Mouse (Mus musculus) mature B cell (primary cell): ENCODE results near the gene Tspan10.
"Not testable (repeated sequence)": the region's sequence is repeated elsewhere in the genome, so short reads cannot be mapped to it uniquely, and the experiment has no call there.

Experiments
- in situ Hi-C: fragments of 300-500 bp; cut with MboI; formaldehyde crosslinking; loops from 2 replicates; pipeline ENCODE4 v1.14.3; 2019

Tspan10 gene

DNA sequence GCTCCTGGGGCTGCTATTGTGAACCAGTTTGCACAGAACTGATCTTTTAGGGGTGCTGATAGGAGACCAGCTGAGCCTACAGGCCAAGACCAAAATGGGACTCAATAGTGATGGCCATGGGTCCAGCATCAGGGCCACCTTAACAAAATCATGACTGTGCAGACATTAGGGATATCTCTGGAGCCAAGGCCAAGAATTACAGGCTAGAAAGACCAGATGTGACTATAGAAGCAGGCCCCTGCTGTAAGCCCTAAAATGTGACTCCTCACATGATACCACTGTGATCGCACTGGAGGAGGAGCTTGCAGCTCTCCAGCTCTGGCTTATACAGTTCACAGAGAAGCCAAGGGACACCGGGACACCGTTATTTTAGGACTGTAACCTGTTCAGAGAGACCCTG, at the start of gene Tspan10:
Tspan10 (plus strand) TSS at position 301 of the 400 bp plus-strand sequence.
- in situ Hi-C loops: no loop called here

GRCm38 (mm10) chr11:120395661-120396060, 46.8 kb upstream of the Tspan10 start:
- in situ Hi-C loops: no loop called here

DNA sequence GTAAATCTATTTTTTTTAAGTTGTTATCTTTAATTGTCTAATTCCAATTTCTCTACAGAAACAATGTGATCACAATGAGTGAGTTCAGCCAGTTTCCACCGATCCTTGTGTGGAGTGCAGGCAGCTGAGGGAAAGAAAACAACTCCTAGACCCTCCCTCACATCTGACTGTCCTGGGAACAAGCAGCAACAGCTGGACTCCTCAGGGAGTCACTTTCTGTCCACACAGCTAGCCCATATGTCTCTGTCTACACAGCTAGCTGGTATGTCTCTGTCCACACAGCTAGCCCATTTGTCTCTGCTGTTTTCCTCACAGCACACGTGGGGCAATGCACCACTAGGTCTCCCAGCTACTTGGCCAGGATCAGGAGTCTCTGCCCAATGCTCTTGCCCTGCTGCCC, 44.8 kb upstream of the Tspan10 start:
- in situ Hi-C loops: no loop called here

DNA sequence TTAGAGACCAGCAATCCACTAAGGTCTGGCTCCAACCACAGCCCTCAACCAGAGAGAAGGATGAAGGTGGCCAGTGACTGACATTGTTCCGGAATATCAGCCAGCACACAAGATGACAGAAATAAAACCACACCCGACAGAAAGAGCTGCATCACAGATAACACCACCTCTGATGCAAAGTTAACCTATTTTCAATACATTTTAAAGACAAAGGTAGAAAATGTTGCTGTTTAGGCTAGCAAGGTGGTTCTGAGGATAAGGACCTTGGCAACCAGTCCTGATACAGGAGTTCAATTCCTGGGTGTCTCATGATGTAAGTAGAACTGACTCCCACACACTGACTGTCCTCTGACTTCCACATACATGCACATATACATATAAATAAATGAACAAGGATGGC, 43.1 kb upstream of the Tspan10 start:
- in situ Hi-C loops: no loop called here

GRCm38 (mm10) chr11:120404814-120405213, 37.6 kb upstream of the Tspan10 start:
- in situ Hi-C loops: no loop called here

- in situ Hi-C loops: no loop called here
Measured at GRCm38 (mm10) chr11:120405867-120406266, 36.6 kb upstream of the Tspan10 start.

GRCm38 (mm10) chr11:120406445-120406844, 36.0 kb upstream of the Tspan10 start:
- in situ Hi-C loops: no loop called here

- in situ Hi-C loops: not testable (repeated sequence)
Measured at GRCm38 (mm10) chr11:120413621-120414020, 28.8 kb upstream of the Tspan10 start.

GRCm38 (mm10) chr11:120417852-120418251, 24.6 kb upstream of the Tspan10 start:
- in situ Hi-C loops: no loop called here

DNA sequence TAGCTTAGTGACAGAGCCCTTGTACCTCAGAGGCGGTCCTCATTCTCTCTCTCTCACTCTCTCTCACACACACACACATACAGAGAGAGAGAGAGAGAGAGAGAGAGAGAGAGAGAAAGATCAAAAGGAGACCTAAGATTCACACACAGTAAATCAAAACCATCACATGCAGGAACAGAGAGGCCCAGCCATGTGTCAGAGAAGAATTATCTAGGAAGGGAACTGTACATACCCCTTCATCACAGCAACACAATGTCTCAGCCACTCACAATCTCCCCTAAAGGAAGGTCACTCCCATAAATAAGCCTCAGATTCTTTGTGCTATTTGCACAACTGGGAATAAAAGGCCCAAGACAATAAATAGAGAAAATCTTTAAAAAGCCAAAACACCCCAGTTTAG, 23.9 kb upstream of the Tspan10 start:
- in situ Hi-C loops: no loop called here

DNA sequence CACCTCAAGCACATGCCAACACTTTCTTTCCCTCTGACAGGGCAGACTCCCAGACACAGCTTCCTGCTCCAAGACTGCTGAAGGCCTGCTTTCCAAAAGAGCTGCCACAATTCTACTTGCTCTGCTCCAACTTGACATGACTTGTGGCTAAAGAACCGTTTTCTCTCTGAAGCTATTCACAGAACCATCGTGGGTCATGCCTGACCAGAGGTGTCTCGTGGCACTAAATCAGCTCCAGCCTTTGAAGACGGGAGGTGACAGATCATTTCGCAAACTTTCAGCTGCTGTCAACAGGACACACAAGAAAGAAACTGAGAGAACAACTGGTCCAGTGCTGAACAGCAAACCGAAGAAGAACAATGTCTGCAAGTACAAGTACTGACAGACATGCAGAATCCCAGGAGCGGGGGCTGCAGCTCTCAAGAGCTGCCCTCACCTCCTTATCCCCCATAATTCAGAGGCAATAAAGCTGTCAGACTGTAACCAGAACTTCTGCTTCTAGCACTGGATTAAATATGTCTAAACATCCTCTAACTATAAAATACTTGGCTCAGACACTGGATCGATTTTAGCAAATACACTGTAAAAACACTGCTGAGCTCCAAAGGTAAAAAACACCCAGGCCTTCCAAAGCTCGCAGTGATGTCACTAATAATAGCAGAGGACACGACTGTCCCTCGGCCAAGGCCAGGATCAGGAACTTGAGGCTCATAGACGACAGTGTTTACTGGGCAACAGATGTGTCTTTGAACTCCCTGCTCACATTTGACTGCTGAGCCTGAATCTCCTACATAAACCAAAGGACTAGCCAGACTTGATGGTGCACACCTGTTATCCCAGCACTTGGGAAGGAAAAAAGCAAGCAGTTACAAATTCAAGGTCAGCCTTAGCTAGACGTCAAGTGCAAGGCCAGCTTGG, 19.5 kb upstream of the Tspan10 start:
- in situ Hi-C loops: no loop called here

GRCm38 (mm10) chr11:120423569-120424295, 18.7 kb upstream of the Tspan10 start:
- in situ Hi-C loops: no loop called here

- in situ Hi-C loops: no loop called here
Measured at GRCm38 (mm10) chr11:120426727-120427126, 15.7 kb upstream of the Tspan10 start.

DNA sequence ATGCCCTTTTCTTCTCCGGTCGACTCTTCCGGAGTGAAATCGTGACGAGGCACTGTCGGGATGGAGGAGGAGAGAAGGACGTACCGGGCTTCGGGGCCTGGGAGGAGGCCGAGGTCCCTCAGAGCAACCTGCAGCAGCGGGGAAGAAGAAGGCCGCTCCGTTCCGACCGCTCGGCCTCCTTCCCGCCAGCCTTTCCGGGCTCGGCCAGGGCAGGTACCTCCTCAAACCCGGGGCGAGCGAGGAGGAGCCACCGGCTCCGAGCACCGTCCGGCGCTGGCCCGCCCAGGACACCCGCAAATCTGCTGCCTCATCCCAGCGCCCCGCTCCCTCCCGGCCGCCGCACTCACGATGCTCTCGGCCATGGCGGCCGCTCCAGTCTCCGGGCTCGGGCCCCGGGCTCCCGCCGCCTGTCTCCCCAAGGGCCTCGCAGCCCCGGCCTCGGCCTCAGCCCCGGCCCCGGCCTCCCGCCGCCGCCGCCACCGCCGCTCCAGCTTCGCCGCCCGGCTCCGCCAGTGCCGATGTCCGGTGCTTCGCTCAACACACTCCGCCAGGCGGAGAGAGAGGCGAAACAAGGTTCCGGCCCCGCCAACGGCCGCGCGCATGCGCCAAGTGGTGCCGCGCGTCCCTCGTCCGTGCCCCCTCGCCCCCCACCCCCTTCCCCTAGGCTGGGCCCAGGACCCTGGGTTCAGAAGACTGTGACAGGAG, 5.1 kb upstream of the Tspan10 start, which contains the start of gene Nploc4:
Nploc4 (minus strand) TSS at position 557 of the 705 bp plus-strand sequence.
- in situ Hi-C loops: no loop called here

DNA sequence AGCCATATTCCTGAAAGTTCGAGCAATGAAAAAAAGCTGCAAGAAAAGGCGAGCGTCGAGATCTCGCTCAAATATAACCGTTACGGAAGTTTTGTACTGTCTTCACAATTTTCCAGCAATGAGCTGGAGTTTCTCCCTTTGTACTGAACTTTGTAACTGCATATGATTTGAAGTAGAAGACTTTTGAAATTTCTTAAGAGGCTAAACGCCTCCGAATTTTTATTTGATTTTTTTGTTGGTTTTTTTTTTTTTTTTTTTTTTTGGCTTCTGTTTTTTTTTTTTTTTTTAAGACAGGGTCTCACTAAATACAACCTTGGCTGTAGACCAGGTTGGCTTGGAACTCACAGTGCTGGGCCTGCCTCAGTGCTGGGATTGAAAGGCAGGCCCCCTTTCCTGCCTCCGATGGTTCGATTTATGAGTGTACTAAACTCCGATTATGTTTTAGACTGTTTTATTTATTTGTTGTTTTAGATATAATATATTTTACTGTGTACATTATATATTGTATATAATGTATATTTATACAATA, 4.5 kb upstream of the Tspan10 start:
- in situ Hi-C loops: no loop called here

DNA sequence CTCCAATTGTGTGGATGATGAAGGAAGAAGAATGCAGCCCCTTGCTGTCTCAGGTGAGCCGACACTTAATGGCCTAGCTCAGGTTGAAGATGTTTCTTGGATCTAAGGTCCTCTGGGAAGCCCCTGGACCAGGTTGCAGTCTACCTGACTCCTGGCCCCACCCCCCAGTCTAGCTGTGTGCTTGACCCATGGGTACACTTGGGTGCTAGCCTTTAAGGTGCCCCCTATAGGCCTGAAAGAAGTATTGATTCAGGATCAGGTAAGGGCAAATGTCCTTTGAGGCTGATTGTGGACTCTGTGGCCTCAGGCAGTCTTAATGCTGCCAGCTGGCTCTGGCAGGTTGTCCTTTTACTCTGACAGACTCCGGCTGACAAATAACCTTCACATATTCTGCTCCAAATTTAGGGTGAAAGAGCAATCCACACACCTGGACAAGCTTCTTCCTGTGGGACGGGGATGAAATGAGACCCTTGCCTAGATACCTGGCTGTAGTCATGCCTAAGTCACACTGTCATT, 379 bp downstream of the Tspan10 start:
- in situ Hi-C loops: no loop called here

- in situ Hi-C loops: no loop called here
Measured at GRCm38 (mm10) chr11:120444106-120444505, 1.7 kb downstream of the Tspan10 start.

GRCm38 (mm10) chr11:120445475-120445874, 3.0 kb downstream of the Tspan10 start:
- in situ Hi-C loops: no loop called here

GRCm38 (mm10) chr11:120447179-120447578, 4.7 kb downstream of the Tspan10 start:
- in situ Hi-C loops: no loop called here

DNA sequence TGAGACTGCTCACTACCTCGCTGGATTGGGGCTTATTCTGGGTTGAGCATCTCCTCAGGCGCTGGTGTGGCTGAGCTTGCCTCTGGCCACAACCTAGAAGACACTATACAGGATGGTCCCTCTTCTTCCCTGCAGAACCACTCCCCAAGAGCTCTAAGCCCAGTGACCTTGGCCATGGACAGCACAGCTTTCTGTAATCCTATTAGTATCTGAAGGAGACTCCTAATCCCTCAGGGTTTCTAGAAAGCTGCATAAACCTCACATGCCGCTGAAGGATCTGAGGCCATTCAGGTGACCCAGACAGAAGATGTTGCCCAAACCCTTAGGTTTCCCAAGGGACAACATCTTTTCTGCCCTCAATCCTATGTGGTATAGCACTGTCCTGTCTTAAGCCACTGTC, 9.8 kb downstream of the Tspan10 start:
- in situ Hi-C loops: no loop called here

DNA sequence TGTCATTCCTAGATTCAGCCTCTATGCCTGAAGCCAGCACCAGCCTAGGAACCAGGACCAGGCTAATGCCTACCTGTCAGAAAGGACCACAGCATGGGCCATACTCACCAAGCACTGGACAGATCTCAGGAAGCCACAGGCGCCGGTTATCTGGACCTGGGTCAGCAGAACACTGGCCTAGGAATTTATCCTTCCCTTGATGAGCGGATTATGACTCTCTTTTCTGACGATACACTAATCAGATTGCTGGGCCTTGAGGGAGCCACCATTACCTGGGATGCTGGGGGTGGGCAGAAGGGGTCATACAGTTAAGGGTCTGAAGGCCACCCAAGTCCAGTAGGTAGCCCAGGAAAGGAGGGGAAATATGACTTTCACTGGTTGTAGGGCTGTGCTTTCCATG, 10.9 kb downstream of the Tspan10 start, which contains the start of gene Pde6g:
Pde6g (minus strand) TSS at position 195 of the 400 bp plus-strand sequence.
- in situ Hi-C loops: no loop called here

GRCm38 (mm10) chr11:120454965-120455364, 12.5 kb downstream of the Tspan10 start:
- in situ Hi-C loops: no loop called here
